Mouse (Mus musculus): Measurements from ENCODE around the gene Pgpep1. TPM values are rescaled to one million over a fixed set of nuclear protein-coding genes. Genes with fewer than 3 reads are reported as not detected.

Pgpep1 gene
- total RNA-seq, 2 experiments from 2014 or later = 21.1 to 25.1 TPM

GRCm38 (mm10) chr8:70691727-70692231 lies 31.6 kb upstream of the Pgpep1 start:
- DNase-seq (ENCODE audit: extremely low spot score in 1 of 2, low spot score in 1 of 2) = peak in 1 of 2 experiments; percentile 27

GRCm38 (mm10) chr8:70691230-70691629 lies 31.0 kb upstream of the Pgpep1 start:
- no peak for DNase-seq (ENCODE audit: extremely low spot score in 1 of 2, low spot score in 1 of 2)

- no peak for DNase-seq (ENCODE audit: extremely low spot score in 1 of 2, low spot score in 1 of 2)
These were observed 29.8 kb upstream of the Pgpep1 start for GRCm38 (mm10) chr8:70689892-70690390.

- DNase-seq (ENCODE audit: extremely low spot score in 1 of 2, low spot score in 1 of 2) = no peak
These were observed 27.9 kb upstream of the Pgpep1 start for GRCm38 (mm10) chr8:70688136-70688535.

GRCm38 (mm10) chr8:70687576-70687975 lies 27.4 kb upstream of the Pgpep1 start:
- no peak for DNase-seq (ENCODE audit: extremely low spot score in 1 of 2, low spot score in 1 of 2)

GRCm38 (mm10) chr8:70684291-70684690 lies 24.1 kb upstream of the Pgpep1 start:
- DNase-seq (ENCODE audit: extremely low spot score in 1 of 2, low spot score in 1 of 2) = peak in 1 of 2 experiments; percentile 45

- no peak for DNase-seq (ENCODE audit: extremely low spot score in 1 of 2, low spot score in 1 of 2)
These were observed 22.5 kb upstream of the Pgpep1 start for GRCm38 (mm10) chr8:70682692-70683091.

- DNase-seq (ENCODE audit: extremely low spot score in 1 of 2, low spot score in 1 of 2) = no peak
These were observed 22.0 kb upstream of the Pgpep1 start for GRCm38 (mm10) chr8:70682193-70682592.

- DNase-seq (ENCODE audit: extremely low spot score in 1 of 2, low spot score in 1 of 2) = no peak
These were observed 21.2 kb upstream of the Pgpep1 start for GRCm38 (mm10) chr8:70681410-70681809.

GRCm38 (mm10) chr8:70680039-70680438 lies 19.9 kb upstream of the Pgpep1 start:
- DNase-seq (ENCODE audit: extremely low spot score in 1 of 2, low spot score in 1 of 2) = no peak

- DNase-seq (ENCODE audit: extremely low spot score in 1 of 2, low spot score in 1 of 2) = no peak
These were observed 19.2 kb upstream of the Pgpep1 start for GRCm38 (mm10) chr8:70679404-70679803.

- DNase-seq (ENCODE audit: extremely low spot score in 1 of 2, low spot score in 1 of 2) = no peak
These were observed 18.5 kb upstream of the Pgpep1 start for GRCm38 (mm10) chr8:70678679-70679078.

GRCm38 (mm10) chr8:70677451-70678080 lies 17.4 kb upstream of the Pgpep1 start:
- DNase-seq (ENCODE audit: extremely low spot score in 1 of 2, low spot score in 1 of 2) = no peak

GRCm38 (mm10) chr8:70675336-70675735 lies 15.1 kb upstream of the Pgpep1 start:
- DNase-seq (ENCODE audit: extremely low spot score in 1 of 2, low spot score in 1 of 2) = no peak

GRCm38 (mm10) chr8:70674716-70675115 lies 14.5 kb upstream of the Pgpep1 start:
- DNase-seq (ENCODE audit: extremely low spot score in 1 of 2, low spot score in 1 of 2) = no peak

- DNase-seq (ENCODE audit: extremely low spot score in 1 of 2, low spot score in 1 of 2) = no peak
These were observed 13.9 kb upstream of the Pgpep1 start for GRCm38 (mm10) chr8:70674109-70674508.

GRCm38 (mm10) chr8:70673079-70673856 lies 13.1 kb upstream of the Pgpep1 start, which contains the start of gene Lsm4:
Gene Lsm4, plus strand, starts transcription at chr8:70673248.
- peak; percentile 96 to 99 for DNase-seq (ENCODE audit: extremely low spot score in 1 of 2, low spot score in 1 of 2)

GRCm38 (mm10) chr8:70672325-70673078 lies 12.3 kb upstream of the Pgpep1 start:
- DNase-seq (ENCODE audit: extremely low spot score in 1 of 2, low spot score in 1 of 2) = peak in 1 of 2 experiments; percentile 25

- no peak for DNase-seq (ENCODE audit: extremely low spot score in 1 of 2, low spot score in 1 of 2)
These were observed 11.6 kb upstream of the Pgpep1 start for GRCm38 (mm10) chr8:70671615-70672324.

GRCm38 (mm10) chr8:70667071-70667470 lies 6.9 kb upstream of the Pgpep1 start:
- DNase-seq (ENCODE audit: extremely low spot score in 1 of 2, low spot score in 1 of 2) = peak in 1 of 2 experiments; percentile 43

Data from layer of hippocampus, postnatal 25 days (tissue).